Mouse (Mus musculus) bone marrow macrophage, adult 2 months (primary cell): Measurements from ENCODE around the gene Tmem254b. TPM values are rescaled to one million over a fixed set of nuclear protein-coding genes. Genes with fewer than 3 reads are reported as not detected.

Experiments used
- polyA plus RNA-seq: library from polyadenylated mRNA; stranded (reverse); fragments of >200 nt; gene quantifications from 2 replicates; pipeline ENCODE4 v1.2.4, GENCODE M21; 2012; ENCODE audit not compliant: missing spikeins, insufficient read depth, insufficient read length

Gene Tmem254b
- polyA plus RNA-seq, 1 experiment: 20.6 TPM

Other genes with a start within 250 kb of the Tmem254b start
- gene Duxbl1, start 228.5 kb downstream of the Tmem254b start, polyA plus RNA-seq: not detected in 2 replicates
- 1.1 TPM in 1 of 2 replicates, not detected in the other for gene Gm9780, start 164.3 kb downstream of the Tmem254b start, polyA plus RNA-seq
- 11.0 and 15.6 TPM in 2 replicates for gene Tmem254c, start 139.7 kb downstream of the Tmem254b start, polyA plus RNA-seq
- gene Cphx2, start 125.5 kb downstream of the Tmem254b start, polyA plus RNA-seq: not detected in 2 replicates
- not detected in 2 replicates for gene Cphx3, start 124.7 kb downstream of the Tmem254b start, polyA plus RNA-seq
- not detected in 2 replicates for gene Duxbl2, start 88.7 kb downstream of the Tmem254b start, polyA plus RNA-seq
- gene Plac9b, start 24.6 kb downstream of the Tmem254b start, polyA plus RNA-seq: 1.7 TPM in 1 of 2 replicates, not detected in the other
- not detected in 2 replicates for gene Duxbl3, start 50.9 kb upstream of the Tmem254b start, polyA plus RNA-seq